Mouse (Mus musculus): ENCODE results near the gene Mrpl23.

Gene Mrpl23

GRCm38 (mm10) chr7:142532671-142533058, at the start of gene Mrpl23:
Gene Mrpl23 (plus strand): TSS chr7:142532686.
- in situ Hi-C loops (cut with MboI, MseI), result no loop called here

- in situ Hi-C loops (cut with MboI, MseI), result no loop called here
Measured at GRCm38 (mm10) chr7:142483136-142483535, 49.4 kb upstream of the Mrpl23 start.

- in situ Hi-C loops (cut with MboI, MseI), result no loop called here
Measured at GRCm38 (mm10) chr7:142484780-142485179, 47.7 kb upstream of the Mrpl23 start.

- in situ Hi-C loops (cut with MboI, MseI), result no loop called here
Measured at GRCm38 (mm10) chr7:142486751-142487162, 45.7 kb upstream of the Mrpl23 start.

- in situ Hi-C loops (cut with MboI, MseI), result no loop called here
Measured at GRCm38 (mm10) chr7:142487341-142487859, 45.1 kb upstream of the Mrpl23 start.

GRCm38 (mm10) chr7:142488053-142488452, 44.4 kb upstream of the Mrpl23 start:
- in situ Hi-C loops (cut with MboI, MseI), result no loop called here

GRCm38 (mm10) chr7:142493535-142493934, 39.0 kb upstream of the Mrpl23 start:
- in situ Hi-C loops (cut with MboI, MseI), result no loop called here

GRCm38 (mm10) chr7:142496158-142496557, 36.3 kb upstream of the Mrpl23 start:
- in situ Hi-C loops (cut with MboI, MseI), result loop anchor here (5.0 kb wide), 2 partner anchors 54 to 159 kb away; partner anchors contain the start of gene Tnni2

GRCm38 (mm10) chr7:142496800-142497199, 35.7 kb upstream of the Mrpl23 start:
- in situ Hi-C loops (cut with MboI, MseI), result loop anchor here (5.0 kb wide), 2 partner anchors 54 to 159 kb away; partner anchors contain the start of gene Tnni2

GRCm38 (mm10) chr7:142497775-142498174, 34.7 kb upstream of the Mrpl23 start:
- in situ Hi-C loops (cut with MboI, MseI), result loop anchor here (5.0 kb wide), 2 partner anchors 55 to 160 kb away; partner anchors contain the start of gene Tnni2

- in situ Hi-C loops (cut with MboI, MseI), result loop anchor here (5.0 kb wide), 2 partner anchors 56 to 161 kb away; partner anchors contain the start of gene Tnni2
Measured at GRCm38 (mm10) chr7:142498575-142498974, 33.9 kb upstream of the Mrpl23 start, which contains the start of gene Tnnt3. Gene Tnnt3 (plus strand): TSS chr7:142498836.

- in situ Hi-C loops (cut with MboI, MseI), result loop anchor here (5.0 kb wide), 2 partner anchors 57 to 162 kb away; partner anchors contain the start of gene Tnni2
Measured at GRCm38 (mm10) chr7:142499010-142499721, 33.3 kb upstream of the Mrpl23 start.

GRCm38 (mm10) chr7:142500032-142500431, 32.5 kb upstream of the Mrpl23 start:
- in situ Hi-C loops (cut with MboI, MseI), result no loop called here

- in situ Hi-C loops (cut with MboI, MseI), result no loop called here
Measured at GRCm38 (mm10) chr7:142503206-142503605, 29.3 kb upstream of the Mrpl23 start.

- in situ Hi-C loops (cut with MboI, MseI), result no loop called here
Measured at GRCm38 (mm10) chr7:142505942-142506341, 26.5 kb upstream of the Mrpl23 start.

- in situ Hi-C loops (cut with MboI, MseI), result no loop called here
Measured at GRCm38 (mm10) chr7:142506501-142506900, 26.0 kb upstream of the Mrpl23 start.

GRCm38 (mm10) chr7:142507453-142507852, 25.0 kb upstream of the Mrpl23 start:
- in situ Hi-C loops (cut with MboI, MseI), result no loop called here

- in situ Hi-C loops (cut with MboI, MseI), result no loop called here
Measured at GRCm38 (mm10) chr7:142509518-142509917, 23.0 kb upstream of the Mrpl23 start.

GRCm38 (mm10) chr7:142510021-142510777, 22.3 kb upstream of the Mrpl23 start:
- in situ Hi-C loops (cut with MboI, MseI), result loop anchor here (10.0 kb wide), 1 partner anchor 815 kb away; the partner anchor contains the start of gene Muc2

GRCm38 (mm10) chr7:142514048-142514447, 18.4 kb upstream of the Mrpl23 start:
- in situ Hi-C loops (cut with MboI, MseI), result loop anchor here (10.0 kb wide), 1 partner anchor 819 kb away; the partner anchor contains the start of gene Muc2

- in situ Hi-C loops (cut with MboI, MseI), result loop anchor here (10.0 kb wide), 1 partner anchor 822 kb away; the partner anchor contains the start of gene Muc2
Measured at GRCm38 (mm10) chr7:142516221-142516978, 16.1 kb upstream of the Mrpl23 start.
